Mouse (Mus musculus): ENCODE data around the gene Mttp. TPM values are rescaled to one million over a fixed set of nuclear protein-coding genes. Genes with fewer than 3 reads are reported as not detected.

Gene Mttp
- polyA plus RNA-seq, 1 experiment, result 6.2 TPM

DNA sequence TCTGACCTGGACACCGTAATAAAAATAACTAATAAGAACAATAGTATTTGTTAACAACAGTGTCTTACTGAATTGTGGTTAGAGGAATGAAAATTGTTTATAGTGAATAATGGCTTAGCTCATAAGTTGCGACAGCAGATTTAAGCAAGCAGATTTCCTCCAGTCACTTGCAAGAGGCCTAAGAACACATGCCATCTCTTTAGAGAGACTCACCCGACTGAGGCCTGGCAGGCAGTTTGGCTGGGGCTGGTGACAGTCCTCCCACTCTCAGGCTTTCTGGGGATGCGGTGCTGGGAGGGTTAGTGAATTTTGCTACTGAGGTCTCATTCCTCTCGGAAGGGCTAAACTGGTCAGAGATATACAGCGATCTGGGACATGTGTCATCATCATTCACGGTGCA lies 38.6 kb upstream of the Mttp start:
- H3K4me1 ChIP-seq (ENCODE audit: control insufficient read depth, insufficient read depth, low read length), result no peaks in the 10 kb centered on the region
- H3K9ac ChIP-seq (ENCODE audit: low read depth, poor library complexity, severe bottlenecking), result no peak overlapping the region
- TF ChIP-seq EP300 (IDR thresholded peaks at IDR 0.05; ENCODE audit: insufficient read depth, low read depth, low read length) (no peak), CTCF (IDR thresholded peaks at IDR 0.05; ENCODE audit: low read depth, low read length) (no peak), POLR2A (IDR thresholded peaks at IDR 0.05; ENCODE audit: insufficient read depth, low read length) (no peak)
- no peak overlapping the region for H3K4me3 ChIP-seq (ENCODE audit: low read depth, low read length)
- H3K9me3 ChIP-seq (replicated peaks; ENCODE audit: control insufficient read depth, insufficient read depth, low read length, poor library complexity, severe bottlenecking), result no peaks in the 10 kb centered on the region
- no peak overlapping the region for H3K27ac ChIP-seq (ENCODE audit: insufficient read depth, low read length)
- no peaks in the 10 kb centered on the region for H3K27me3 ChIP-seq (ENCODE audit: control insufficient read depth, insufficient read depth, low read length, poor library complexity, severe bottlenecking)
- no peaks in the 10 kb centered on the region for H3K36me3 ChIP-seq (ENCODE audit: control insufficient read depth, insufficient read depth, low read length, poor library complexity, severe bottlenecking)

DNA sequence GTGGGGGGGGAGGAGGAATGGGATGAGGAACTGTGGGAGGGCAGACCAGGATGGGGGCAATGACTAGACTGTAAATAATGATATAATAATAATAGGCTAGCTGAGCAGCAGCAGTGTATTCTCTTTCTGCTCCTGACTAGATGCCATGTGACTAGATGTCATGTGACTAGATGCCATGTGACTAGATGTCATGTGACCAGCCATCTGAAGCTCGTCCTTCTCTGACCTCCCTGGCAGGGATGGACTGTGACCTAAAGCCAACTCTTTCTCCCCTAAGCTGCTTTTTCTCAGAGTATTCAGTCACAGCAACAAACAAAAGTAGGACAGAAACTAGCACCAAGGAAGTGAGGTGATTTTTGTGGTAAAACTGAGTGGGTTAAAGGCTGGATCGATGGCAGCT lies 37.3 kb upstream of the Mttp start:
- no peak overlapping the region for H3K9ac ChIP-seq (ENCODE audit: low read depth, poor library complexity, severe bottlenecking)
- no peaks in the 10 kb centered on the region for H3K36me3 ChIP-seq (ENCODE audit: control insufficient read depth, insufficient read depth, low read length, poor library complexity, severe bottlenecking)
- H3K27me3 ChIP-seq (ENCODE audit: control insufficient read depth, insufficient read depth, low read length, poor library complexity, severe bottlenecking), result no peaks in the 10 kb centered on the region
- H3K4me1 ChIP-seq (ENCODE audit: control insufficient read depth, insufficient read depth, low read length), result no peaks in the 10 kb centered on the region
- H3K27ac ChIP-seq (ENCODE audit: insufficient read depth, low read length), result no peak overlapping the region
- H3K9me3 ChIP-seq (replicated peaks; ENCODE audit: control insufficient read depth, insufficient read depth, low read length, poor library complexity, severe bottlenecking), result no peaks in the 10 kb centered on the region
- no peak for TF ChIP-seq CTCF (IDR thresholded peaks at IDR 0.05; ENCODE audit: low read depth, low read length)
- TF ChIP-seq POLR2A (IDR thresholded peaks at IDR 0.05; ENCODE audit: insufficient read depth, low read length), result no peak
- no peak for TF ChIP-seq EP300 (IDR thresholded peaks at IDR 0.05; ENCODE audit: insufficient read depth, low read depth, low read length)
- H3K4me3 ChIP-seq (ENCODE audit: low read depth, low read length), result no peak overlapping the region

DNA sequence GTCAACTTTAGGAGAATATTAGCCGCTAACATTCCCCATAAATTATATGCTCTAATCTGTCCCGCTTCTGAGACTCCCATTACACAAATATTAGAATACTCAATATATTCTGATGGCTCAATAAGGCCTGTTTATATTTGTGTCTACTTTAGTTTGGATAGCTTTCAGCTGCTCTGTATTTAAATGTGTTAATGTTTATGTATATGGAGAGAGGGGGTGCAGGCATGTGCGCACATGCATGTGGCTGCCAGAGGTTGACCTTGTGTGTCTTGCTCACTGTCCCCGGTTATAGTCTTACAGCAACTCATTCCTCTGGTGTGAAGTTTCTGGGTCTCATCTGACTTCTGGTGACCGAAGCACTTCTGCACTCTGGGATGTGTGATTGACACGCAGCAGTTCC lies 30.8 kb upstream of the Mttp start:
- Histone ChIP-seq H3K27ac (ENCODE audit: insufficient read depth, low read length) (no peak overlapping the region), H3K36me3 (ENCODE audit: control insufficient read depth, insufficient read depth, low read length, poor library complexity, severe bottlenecking) (no peaks in the 10 kb centered on the region), H3K27me3 (ENCODE audit: control insufficient read depth, insufficient read depth, low read length, poor library complexity, severe bottlenecking) (no peaks in the 10 kb centered on the region), H3K4me3 (ENCODE audit: low read depth, low read length) (no peak overlapping the region), H3K9ac (ENCODE audit: low read depth, poor library complexity, severe bottlenecking) (no peak overlapping the region), H3K4me1 (ENCODE audit: control insufficient read depth, insufficient read depth, low read length) (no peaks in the 10 kb centered on the region), H3K9me3 (replicated peaks; ENCODE audit: control insufficient read depth, insufficient read depth, low read length, poor library complexity, severe bottlenecking) (peaks cover 2% of the 10 kb centered on the region; the same call in 1 of the 2 replicates)
- no peak for TF ChIP-seq EP300 (IDR thresholded peaks at IDR 0.05; ENCODE audit: insufficient read depth, low read depth, low read length)
- TF ChIP-seq POLR2A (IDR thresholded peaks at IDR 0.05; ENCODE audit: insufficient read depth, low read length), result no peak

DNA sequence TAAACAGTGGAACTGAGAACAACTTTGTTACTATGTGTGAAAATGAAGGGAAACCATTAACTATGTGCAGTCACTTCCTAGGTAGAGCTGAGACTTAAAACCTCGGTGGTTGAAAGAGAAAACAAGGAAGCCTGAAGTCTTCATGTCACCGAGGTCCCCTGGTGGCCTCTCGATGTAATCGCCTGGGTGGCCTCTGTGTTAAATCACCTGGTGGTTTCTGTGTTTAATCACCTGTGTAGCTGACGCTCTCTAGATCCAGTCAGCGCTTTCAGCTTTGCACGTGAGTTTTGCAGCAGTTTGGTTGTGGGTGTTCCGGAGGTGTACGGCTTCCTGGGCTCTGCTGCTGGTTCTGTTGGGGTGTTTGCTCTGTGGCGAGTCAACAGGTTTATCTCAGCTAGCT lies 28.5 kb upstream of the Mttp start:
- Histone ChIP-seq H3K4me3 (ENCODE audit: low read depth, low read length) (no peak overlapping the region), H3K9me3 (replicated peaks; ENCODE audit: control insufficient read depth, insufficient read depth, low read length, poor library complexity, severe bottlenecking) (peaks cover 2% of the 10 kb centered on the region; the same call in 1 of the 2 replicates), H3K36me3 (ENCODE audit: control insufficient read depth, insufficient read depth, low read length, poor library complexity, severe bottlenecking) (no peaks in the 10 kb centered on the region), H3K27ac (ENCODE audit: insufficient read depth, low read length) (no peak overlapping the region), H3K27me3 (ENCODE audit: control insufficient read depth, insufficient read depth, low read length, poor library complexity, severe bottlenecking) (no peaks in the 10 kb centered on the region), H3K4me1 (ENCODE audit: control insufficient read depth, insufficient read depth, low read length) (no peaks in the 10 kb centered on the region), H3K9ac (ENCODE audit: low read depth, poor library complexity, severe bottlenecking) (no peak overlapping the region)
- TF ChIP-seq POLR2A (IDR thresholded peaks at IDR 0.05; ENCODE audit: insufficient read depth, low read length), result no peak
- no peak for TF ChIP-seq CTCF (IDR thresholded peaks at IDR 0.05; ENCODE audit: low read depth, low read length)
- TF ChIP-seq EP300 (IDR thresholded peaks at IDR 0.05; ENCODE audit: insufficient read depth, low read depth, low read length), result no peak

GRCm38 (mm10) chr3:138162553-138163183 lies 17.9 kb upstream of the Mttp start:
- H3K4me3 ChIP-seq (ENCODE audit: low read depth, low read length), result no peak overlapping the region
- H3K4me1 ChIP-seq (ENCODE audit: control insufficient read depth, insufficient read depth, low read length), result no peaks in the 10 kb centered on the region
- H3K27ac ChIP-seq (ENCODE audit: insufficient read depth, low read length), result no peak overlapping the region
- H3K9me3 ChIP-seq (replicated peaks; ENCODE audit: control insufficient read depth, insufficient read depth, low read length, poor library complexity, severe bottlenecking), result peaks cover 5% of the 10 kb centered on the region; the same call in 1 of the 2 replicates
- H3K36me3 ChIP-seq (ENCODE audit: control insufficient read depth, insufficient read depth, low read length, poor library complexity, severe bottlenecking), result no peaks in the 10 kb centered on the region
- no peaks in the 10 kb centered on the region for H3K27me3 ChIP-seq (ENCODE audit: control insufficient read depth, insufficient read depth, low read length, poor library complexity, severe bottlenecking)
- no peak overlapping the region for H3K9ac ChIP-seq (ENCODE audit: low read depth, poor library complexity, severe bottlenecking)
- TF ChIP-seq POLR2A (IDR thresholded peaks at IDR 0.05; ENCODE audit: insufficient read depth, low read length) (no peak), CTCF (IDR thresholded peaks at IDR 0.05; ENCODE audit: low read depth, low read length) (no peak), EP300 (IDR thresholded peaks at IDR 0.05; ENCODE audit: insufficient read depth, low read depth, low read length) (no peak)

DNA sequence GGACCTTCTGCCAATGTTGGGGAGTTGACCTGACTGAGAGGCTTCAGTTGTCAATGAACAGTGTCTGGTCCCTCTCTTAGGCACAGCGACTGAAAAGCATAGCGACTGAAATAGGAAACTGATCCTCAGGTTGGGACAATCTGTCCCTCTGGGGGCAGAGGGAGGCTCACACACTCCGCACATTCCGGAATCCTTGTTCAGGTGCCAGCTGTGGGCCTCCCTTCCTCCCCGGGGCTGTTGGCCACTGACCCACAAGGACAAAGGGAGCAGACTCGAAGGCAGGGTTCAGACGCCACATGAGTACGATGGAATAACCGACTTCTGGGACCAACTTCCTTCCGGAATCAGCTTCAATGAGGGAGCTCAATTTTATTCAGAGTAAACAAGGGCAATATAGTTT lies 16.9 kb upstream of the Mttp start:
- Histone ChIP-seq H3K36me3 (ENCODE audit: control insufficient read depth, insufficient read depth, low read length, poor library complexity, severe bottlenecking) (no peaks in the 10 kb centered on the region), H3K9me3 (replicated peaks; ENCODE audit: control insufficient read depth, insufficient read depth, low read length, poor library complexity, severe bottlenecking) (peaks cover 1% of the 10 kb centered on the region; the same call in 1 of the 2 replicates), H3K27me3 (ENCODE audit: control insufficient read depth, insufficient read depth, low read length, poor library complexity, severe bottlenecking) (no peaks in the 10 kb centered on the region), H3K4me1 (ENCODE audit: control insufficient read depth, insufficient read depth, low read length) (no peaks in the 10 kb centered on the region), H3K4me3 (ENCODE audit: low read depth, low read length) (no peak overlapping the region), H3K27ac (ENCODE audit: insufficient read depth, low read length) (no peak overlapping the region), H3K9ac (ENCODE audit: low read depth, poor library complexity, severe bottlenecking) (no peak overlapping the region)
- no peak for TF ChIP-seq CTCF (IDR thresholded peaks at IDR 0.05; ENCODE audit: low read depth, low read length)
- no peak for TF ChIP-seq EP300 (IDR thresholded peaks at IDR 0.05; ENCODE audit: insufficient read depth, low read depth, low read length)
- no peak for TF ChIP-seq POLR2A (IDR thresholded peaks at IDR 0.05; ENCODE audit: insufficient read depth, low read length)
